Mouse (Mus musculus) G1E (cell line): ENCODE data around the gene Itga7. TPM values are rescaled to one million over a fixed set of nuclear protein-coding genes. Genes with fewer than 3 reads are reported as not detected.

Source experiments
- ATAC-seq: 2 replicates; pipeline ENCODE4 v1.8.0; 2016; ENCODE audit warnings: mild to moderate bottlenecking; ENCODE audit not compliant: insufficient number of reproducible peaks, poor library complexity, low FRiP score, severe bottlenecking; ENCODE audit errors: extremely low read depth
- DNase-seq: peaks from one replicate; pipeline ENCODE4 v3.0.0; 2012; ENCODE audit warnings: low spot score
- H3K27me3 ChIP-seq: 2 replicates; pipeline ENCODE4 v1.6.1; 2012; ENCODE audit warnings: mild to moderate bottlenecking, low read length, inconsistent platforms; ENCODE audit not compliant: insufficient read depth
- H3K36me3 ChIP-seq: replicated peaks from 2 replicates; pipeline ENCODE3; 2012; ENCODE audit warnings: mild to moderate bottlenecking, inconsistent platforms
- H3K4me1 ChIP-seq: 2 replicates; pipeline ENCODE4 v1.6.1; 2012; ENCODE audit warnings: low read depth, low read length, inconsistent platforms, mixed read lengths; ENCODE audit not compliant: insufficient read depth
- H3K4me3 ChIP-seq: 2 replicates; pipeline ENCODE4 v1.5.1; 2012; ENCODE audit warnings: low read depth, mild to moderate bottlenecking, inconsistent platforms, low read length, moderate library complexity, mixed read lengths
- H3K9me3 ChIP-seq: replicated peaks from 2 replicates; pipeline ENCODE4 v1.6.1; 2012; ENCODE audit warnings: inconsistent platforms
- CTCF ChIP-seq: IDR thresholded peaks from 2 replicates; pipeline ENCODE4 v1.5.1; 2012; ENCODE audit warnings: low read depth, low read length, inconsistent platforms, mixed read lengths
- GATA1 ChIP-seq: IDR thresholded peaks from 2 replicates; pipeline ENCODE4 v1.6.1; 2012; ENCODE audit warnings: borderline replicate concordance, low read length, inconsistent platforms, mixed read lengths
- GATA2 ChIP-seq: IDR thresholded peaks from 2 replicates; pipeline ENCODE4 v1.6.1; 2012; ENCODE audit warnings: low read depth, low read length, inconsistent platforms, borderline replicate concordance
- POLR2AphosphoS5 ChIP-seq: IDR thresholded peaks from 2 replicates; pipeline ENCODE4 v1.6.1; 2012; ENCODE audit warnings: low read depth, low read length, inconsistent platforms; ENCODE audit not compliant: insufficient replicate concordance
- TAL1 ChIP-seq: conservative IDR thresholded peaks from 2 replicates; pipeline ENCODE4 v1.6.1; 2012; ENCODE audit warnings: low read depth, low read length, inconsistent platforms, mixed read lengths
- polyA plus RNA-seq: library from polyadenylated mRNA; stranded (reverse); fragments of >175 nt; gene quantifications from 2 replicates; pipeline ENCODE4 v1.2.3, GENCODE M21; 2012
- total RNA-seq, 2 experiments: library from RNA; stranded (forward) in 1 of 2; stranded (reverse) in 1 of 2; fragments of 200-1000 nt in 1 of 2; fragments of >200 nt in 1 of 2; fragmentation: Nextera tagmentation in 1 of 2; gene quantifications; 2 replicates each; pipeline ENCODE4 v1.2.3; 2014 to 2017

Itga7 gene
- total and polyA plus RNA-seq, 3 experiments: 0.02 to 0.33 TPM; not detected in 1

GRCm38 (mm10) chr10:128910066-128910841 is 23.4 kb upstream of the Itga7 start:
- Histone ChIP-seq H3K4me1 (peaks cover 6% of the 10 kb centered on the region), H3K9me3 (no peaks in the 10 kb centered on the region), H3K4me3 (no peak overlapping the region), H3K36me3 (no peaks in the 10 kb centered on the region), H3K27me3 (peaks cover 64% of the 10 kb centered on the region)
- DNase-seq: no peak
- ATAC-seq: no peak
- TF ChIP-seq GATA2 (no peak), TAL1 (no peak), GATA1 (no peak), POLR2AphosphoS5 (no peak), CTCF (no peak)

DNA sequence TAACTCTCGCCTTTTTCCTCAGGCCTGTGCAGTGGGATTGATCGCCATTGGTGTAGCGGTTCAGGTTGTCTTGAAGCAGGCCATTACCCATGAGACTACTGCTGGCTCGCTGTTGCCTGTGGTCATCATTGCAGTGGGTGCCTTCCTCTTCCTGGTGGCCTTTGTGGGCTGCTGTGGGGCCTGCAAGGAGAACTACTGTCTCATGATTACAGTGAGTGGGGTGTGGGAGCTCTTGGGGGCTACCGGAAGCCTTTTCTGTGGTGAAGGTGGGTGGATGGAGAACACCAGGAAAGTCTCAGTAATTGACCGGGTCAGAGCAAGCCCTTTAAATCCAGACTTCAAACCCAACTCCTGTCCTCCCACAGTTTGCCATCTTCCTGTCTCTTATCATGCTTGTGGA is 22.2 kb upstream of the Itga7 start:
- peaks cover 6% of the 10 kb centered on the region for H3K4me1 ChIP-seq
- no peak for ATAC-seq
- H3K36me3 ChIP-seq: no peaks in the 10 kb centered on the region
- no peaks in the 10 kb centered on the region for H3K9me3 ChIP-seq
- H3K27me3 ChIP-seq: peaks cover 54% of the 10 kb centered on the region
- H3K4me3 ChIP-seq: no peak overlapping the region
- TF ChIP-seq CTCF (no peak), POLR2AphosphoS5 (no peak), GATA2 (no peak), GATA1 (no peak), TAL1 (no peak)
- no peak for DNase-seq

DNA sequence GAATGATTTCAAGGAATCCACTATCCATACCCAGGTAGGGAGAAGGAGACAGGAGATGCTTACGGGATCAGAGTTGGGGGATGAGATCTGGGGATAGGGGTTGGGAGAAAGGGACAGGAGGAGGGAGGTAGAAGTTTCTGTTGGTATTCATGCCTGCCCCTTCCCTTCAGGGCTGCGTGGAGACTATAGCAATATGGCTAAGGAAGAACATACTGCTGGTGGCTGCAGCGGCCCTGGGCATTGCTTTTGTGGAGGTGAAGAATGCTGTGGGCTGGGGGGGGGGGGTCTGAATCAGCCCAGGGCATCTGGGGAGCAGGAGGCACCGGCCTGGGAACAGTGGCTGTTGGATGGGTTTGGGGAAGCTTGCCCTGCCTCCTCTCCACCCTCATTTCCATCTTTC is 21.4 kb upstream of the Itga7 start:
- Histone ChIP-seq H3K4me3 (no peak overlapping the region), H3K9me3 (no peaks in the 10 kb centered on the region), H3K27me3 (peaks cover 54% of the 10 kb centered on the region), H3K36me3 (peaks cover 7% of the 10 kb centered on the region), H3K4me1 (peaks cover 6% of the 10 kb centered on the region)
- TF ChIP-seq GATA2 (no peak), GATA1 (no peak), POLR2AphosphoS5 (no peak), CTCF (no peak), TAL1 (no peak)
- ATAC-seq (no peak), DNase-seq (no peak)

DNA sequence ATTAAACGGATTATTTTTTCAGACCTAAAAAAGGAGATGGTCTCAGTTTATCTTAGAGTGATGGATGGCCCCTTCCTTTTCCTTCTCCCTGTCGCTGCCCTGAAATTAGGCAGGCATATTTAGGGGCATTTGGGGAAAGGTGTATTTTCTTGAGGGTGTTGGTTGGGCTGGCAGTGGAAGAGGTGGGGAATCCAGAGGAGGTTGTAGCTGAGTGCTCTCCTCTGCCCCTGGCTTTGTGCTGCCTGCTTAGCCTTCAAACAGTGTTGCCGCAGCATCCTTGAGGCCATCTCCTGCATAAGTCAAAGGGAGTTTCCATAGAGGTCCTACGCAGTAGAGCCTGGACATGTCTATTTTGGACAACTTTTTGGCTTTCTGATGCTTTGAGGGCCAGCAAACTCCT is 20.8 kb upstream of the Itga7 start:
- H3K36me3 ChIP-seq: peaks cover 13% of the 10 kb centered on the region
- no peak for TF ChIP-seq GATA1
- no peak for TF ChIP-seq GATA2
- no peak for TF ChIP-seq TAL1
- no peak for TF ChIP-seq POLR2AphosphoS5
- TF ChIP-seq CTCF: no peak

DNA sequence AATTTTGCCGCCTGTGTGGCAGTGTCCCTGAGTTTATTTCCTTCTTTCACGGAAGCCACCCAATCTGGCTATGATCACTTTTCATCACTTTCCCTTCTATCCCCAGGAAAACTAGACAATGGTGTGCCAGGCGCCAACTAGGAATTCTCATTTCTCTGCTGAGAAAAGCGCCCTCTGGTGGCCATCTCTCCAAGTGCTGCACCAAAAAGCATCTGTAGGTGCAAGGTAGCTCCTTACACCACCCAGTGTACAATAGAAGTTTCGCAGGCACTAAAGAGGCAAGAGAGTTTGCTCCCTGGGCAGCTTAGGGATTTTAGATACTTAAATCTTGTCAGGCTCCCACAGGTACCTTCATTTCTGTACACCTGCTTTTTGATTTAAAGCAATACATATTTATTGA is 20.4 kb upstream of the Itga7 start:
- Histone ChIP-seq H3K36me3 (peaks cover 17% of the 10 kb centered on the region), H3K9me3 (no peaks in the 10 kb centered on the region), H3K4me1 (peaks cover 6% of the 10 kb centered on the region), H3K4me3 (no peak overlapping the region), H3K27me3 (peaks cover 49% of the 10 kb centered on the region)
- TF ChIP-seq TAL1: no peak
- TF ChIP-seq CTCF: peak; percentile 87
- TF ChIP-seq POLR2AphosphoS5: no peak
- no peak for TF ChIP-seq GATA1
- no peak for TF ChIP-seq GATA2
- peak; percentile 73 for DNase-seq
- ATAC-seq: peak; percentile 83

More for the DNA sequence above, 20.8 kb upstream of the Itga7 start:
- ATAC-seq (no peak), DNase-seq (no peak)
- Histone ChIP-seq H3K4me3 (no peak overlapping the region), H3K9me3 (no peaks in the 10 kb centered on the region), H3K4me1 (peaks cover 6% of the 10 kb centered on the region), H3K27me3 (peaks cover 53% of the 10 kb centered on the region)

GRCm38 (mm10) chr10:128913696-128914095 is 19.9 kb upstream of the Itga7 start:
- Histone ChIP-seq H3K27me3 (peaks cover 45% of the 10 kb centered on the region), H3K36me3 (peaks cover 21% of the 10 kb centered on the region), H3K4me1 (peaks cover 6% of the 10 kb centered on the region), H3K9me3 (no peaks in the 10 kb centered on the region), H3K4me3 (no peak overlapping the region)
- TF ChIP-seq GATA2: no peak
- no peak for TF ChIP-seq GATA1
- no peak for TF ChIP-seq POLR2AphosphoS5
- no peak for TF ChIP-seq TAL1
- no peak for TF ChIP-seq CTCF
- DNase-seq: no peak
- no peak for ATAC-seq

DNA sequence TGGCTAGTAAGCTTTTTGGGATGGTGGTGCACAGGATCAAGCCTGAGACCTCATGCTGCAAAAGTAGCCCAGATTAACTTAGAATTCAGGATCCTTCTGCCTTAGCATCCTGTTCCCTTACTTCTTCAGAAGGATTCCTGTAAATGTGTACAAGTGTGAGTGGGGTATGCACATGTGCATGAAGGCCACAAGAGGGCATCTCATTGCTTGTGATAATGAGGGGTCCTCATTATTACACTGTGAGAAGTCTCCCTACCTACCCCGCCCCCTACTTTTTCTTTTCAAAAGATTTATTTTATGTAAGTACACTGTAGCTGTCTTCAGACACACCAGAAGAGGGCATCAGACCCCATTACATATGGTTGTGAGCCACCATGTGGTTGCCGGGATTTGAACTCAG is 18.1 kb upstream of the Itga7 start:
- Histone ChIP-seq H3K36me3 (peaks cover 39% of the 10 kb centered on the region), H3K27me3 (peaks cover 27% of the 10 kb centered on the region), H3K4me3 (no peak overlapping the region), H3K9me3 (no peaks in the 10 kb centered on the region), H3K4me1 (peaks cover 5% of the 10 kb centered on the region; the same call in 1 of the 2 replicates)
- no peak for DNase-seq
- ATAC-seq: no peak
- no peak for TF ChIP-seq CTCF
- TF ChIP-seq POLR2AphosphoS5: no peak
- TF ChIP-seq GATA1: no peak
- no peak for TF ChIP-seq TAL1
- TF ChIP-seq GATA2: no peak
